Comparison of ENCODE assay signal across 27 mouse cellular contexts in the genomic region with DNA sequence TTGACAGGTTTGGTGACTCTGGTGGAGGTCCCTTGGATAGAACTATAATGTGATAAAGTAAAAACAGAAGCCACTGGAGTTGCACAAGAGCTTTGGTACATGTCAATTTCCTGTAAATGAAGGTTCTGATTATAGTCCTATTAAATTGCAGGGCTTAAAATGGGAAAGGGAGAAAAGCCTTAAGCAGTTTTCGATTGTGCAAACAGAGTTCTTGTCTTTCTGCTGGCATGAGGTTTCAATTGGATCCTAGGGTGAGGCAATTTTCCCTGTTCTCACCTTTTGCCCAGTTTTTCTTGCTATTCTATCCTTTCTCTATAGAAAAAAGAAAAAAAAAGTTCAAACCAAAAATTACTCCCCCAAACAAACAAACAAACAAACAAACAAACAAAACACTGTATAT. TPM values are rescaled to one million over a fixed set of nuclear protein-coding genes. Genes with fewer than 3 reads are reported as not detected.
DNase-seq lines count a peak whose midpoint lies in the region; ATAC-seq lines count a peak whose summit lies in the region.
"Had no signal": no experiment of that assay in that cellular context is flagged by ENCODE, and none has a peak within 500 bp of the region (broad histone marks: within the 10 kb centered on the region; RNA-seq: fewer than 3 reads in every experiment).

No protein-coding gene starts in this region.

- ATAC-seq in embryonic facial prominence, embryonic 14.5 days (ENCODE audit: low read depth), result no peak
- ATAC-seq: activated CD4-positive, CD25-positive, alpha-beta regulatory T cell, adult 4 months; CD4-positive, CD25-positive, alpha-beta regulatory T cell, adult 4 months; Patski had no signal

- H3K9me3 ChIP-seq in embryonic facial prominence, embryonic 14.5 days (ENCODE audit: control insufficient read depth, low read length), result no peaks in the 10 kb centered on the region
- no peaks in the 10 kb centered on the region for H3K9me3 ChIP-seq in embryonic facial prominence, embryonic 10.5 days
- H3K9me3 ChIP-seq: G1E had no signal

- 46% methylated on average over 1 of the region's 1 CpGs for WGBS in embryonic facial prominence, embryonic 14.5 days
- WGBS in embryonic facial prominence, embryonic 10.5 days, result 76% methylated on average over 1 of the region's 1 CpGs

- no peak overlapping the region for H3K9ac ChIP-seq in embryonic facial prominence, embryonic 14.5 days (ENCODE audit: low read depth, low read length)

- no peak overlapping the region for H3K27ac ChIP-seq in embryonic facial prominence, embryonic 14.5 days (replicated peaks; ENCODE audit: low read depth, low read length)
- no peak overlapping the region for H3K27ac ChIP-seq in embryonic facial prominence, embryonic 10.5 days (replicated peaks)

- no peaks in the 10 kb centered on the region for H3K36me3 ChIP-seq in embryonic facial prominence, embryonic 14.5 days (ENCODE audit: control insufficient read depth, insufficient read depth, low read length)
- no peaks in the 10 kb centered on the region for H3K36me3 ChIP-seq in embryonic facial prominence, embryonic 10.5 days (replicated peaks)
- H3K36me3 ChIP-seq: G1E had no signal

- no peaks in the 10 kb centered on the region for H3K27me3 ChIP-seq in embryonic facial prominence, embryonic 14.5 days (replicated peaks; ENCODE audit: control insufficient read depth, insufficient read depth, low read length)
- no peaks in the 10 kb centered on the region for H3K27me3 ChIP-seq in embryonic facial prominence, embryonic 10.5 days (replicated peaks; ENCODE audit: low read depth, poor library complexity, severe bottlenecking)
- H3K27me3 ChIP-seq: CH12.LX had no signal

- DNase-seq in embryonic facial prominence, embryonic 14.5 days (ENCODE audit: low spot score), result peak; percentile 11
- no peak for DNase-seq in embryonic facial prominence, embryonic 10.5 days (ENCODE audit: low spot score)
- peak; percentile 59 for DNase-seq in adipocyte (ENCODE audit: low spot score)
- peak; percentile 87 for DNase-seq in fat pad, adult 2 months (ENCODE audit: extremely low read depth, low read depth, low spot score)
- DNase-seq in testis, postnatal 14 days (ENCODE audit: low spot score), result no peak
- no peak for DNase-seq in adrenal gland, postnatal 10 days
- DNase-seq: adrenal gland, adult 2 months; adrenal gland, adult 8-10 months; adrenal gland, postnatal 14 days; adrenal gland, postnatal 25 days; adrenal gland, postnatal 36 days; B cell, adult 2 months; cerebellum, adult 11 months; cerebellum, adult 11-12 months; cerebellum, adult 18-20 months; cerebellum, adult 2 months; cerebellum, adult 8-10 months had no signal

- no peak overlapping the region for H3K4me3 ChIP-seq in embryonic facial prominence, embryonic 14.5 days (ENCODE audit: low read depth, low read length)
- no peak overlapping the region for H3K4me3 ChIP-seq in embryonic facial prominence, embryonic 10.5 days

- no peaks in the 10 kb centered on the region for H3K4me1 ChIP-seq in embryonic facial prominence, embryonic 14.5 days (ENCODE audit: control insufficient read depth, insufficient read depth, low read length)
- no peaks in the 10 kb centered on the region for H3K4me1 ChIP-seq in embryonic facial prominence, embryonic 10.5 days

- no peak overlapping the region for H3K4me2 ChIP-seq in embryonic facial prominence, embryonic 14.5 days (ENCODE audit: low read depth, low read length)

RNA-seq across cellular contexts. Expression of gene Lelp1, which starts 34.3 kb away (rescaled TPM):
- polyA plus RNA-seq in embryonic facial prominence, embryonic 14.5 days (2014; fragmentation: Nextera tagmentation; extraction: Ambion mirVana), result not detected in 2 replicates
- not detected in 2 replicates for polyA plus RNA-seq in embryonic facial prominence, embryonic 10.5 days (2016; fragmentation: Nextera tagmentation; extraction: Ambion mirVana)
- total RNA-seq in adrenal gland, postnatal 10 days (2021), result not detected
- total RNA-seq: adrenal gland, adult 18-20 months; adrenal gland, adult 2 months; adrenal gland, adult 8-10 months; adrenal gland, postnatal 14 days; adrenal gland, postnatal 25 days; adrenal gland, postnatal 36 days; adrenal gland, postnatal 4 days; CH12.LX; ES-E14; G1E; MEL had no signal
- polyA plus RNA-seq: activated CD4-positive, CD25-positive, alpha-beta regulatory T cell, adult 4 months; adrenal gland, adult 2 months; brain, embryonic 14.5 days; CD4-positive, CD25-positive, alpha-beta regulatory T cell, adult 4 months; cerebellum, adult 2 months; G1E; Patski had no signal

RNA-seq across cellular contexts. Expression of gene Sprr2a1, which starts 38.7 kb away (rescaled TPM):
- not detected in 2 replicates for polyA plus RNA-seq in embryonic facial prominence, embryonic 14.5 days (2014; fragmentation: Nextera tagmentation; extraction: Ambion mirVana)
- not detected in 2 replicates for polyA plus RNA-seq in embryonic facial prominence, embryonic 10.5 days (2016; fragmentation: Nextera tagmentation; extraction: Ambion mirVana)
- not detected for total RNA-seq in adrenal gland, postnatal 10 days (2021)
- total RNA-seq: adrenal gland, adult 18-20 months; adrenal gland, adult 2 months; adrenal gland, adult 8-10 months; adrenal gland, postnatal 14 days; adrenal gland, postnatal 25 days; adrenal gland, postnatal 36 days; adrenal gland, postnatal 4 days; CH12.LX; ES-E14; G1E; MEL had no signal
- polyA plus RNA-seq: activated CD4-positive, CD25-positive, alpha-beta regulatory T cell, adult 4 months; adrenal gland, adult 2 months; CD4-positive, CD25-positive, alpha-beta regulatory T cell, adult 4 months; cerebellum, adult 2 months; G1E; Patski had no signal

RNA-seq across cellular contexts. Expression of gene Sprr2a2, which starts 38.8 kb away (rescaled TPM):
- 4.6 and 6.2 TPM in 2 replicates for polyA plus RNA-seq in embryonic facial prominence, embryonic 14.5 days (2014; fragmentation: Nextera tagmentation; extraction: Ambion mirVana)
- not detected in 2 replicates for polyA plus RNA-seq in embryonic facial prominence, embryonic 10.5 days (2016; fragmentation: Nextera tagmentation; extraction: Ambion mirVana)
- not detected for total RNA-seq in adrenal gland, postnatal 10 days (2021)
- total RNA-seq: adrenal gland, adult 18-20 months; adrenal gland, adult 2 months; adrenal gland, adult 8-10 months; adrenal gland, postnatal 14 days; adrenal gland, postnatal 25 days; adrenal gland, postnatal 36 days; adrenal gland, postnatal 4 days; CH12.LX had no signal
- polyA plus RNA-seq: activated CD4-positive, CD25-positive, alpha-beta regulatory T cell, adult 4 months; CD4-positive, CD25-positive, alpha-beta regulatory T cell, adult 4 months; G1E had no signal

RNA-seq across cellular contexts. Expression of gene Prr9, which starts 53.1 kb away (rescaled TPM):
- 1.2 and 7.7 TPM in 2 replicates for polyA plus RNA-seq in embryonic facial prominence, embryonic 14.5 days (2014; fragmentation: Nextera tagmentation; extraction: Ambion mirVana)
- not detected in 2 replicates for polyA plus RNA-seq in embryonic facial prominence, embryonic 10.5 days (2016; fragmentation: Nextera tagmentation; extraction: Ambion mirVana)
- total RNA-seq in adrenal gland, postnatal 10 days (2021), result not detected
- total RNA-seq: adrenal gland, adult 18-20 months; adrenal gland, adult 2 months; adrenal gland, adult 8-10 months; adrenal gland, postnatal 14 days; adrenal gland, postnatal 25 days; adrenal gland, postnatal 36 days; adrenal gland, postnatal 4 days; CH12.LX; ES-E14; MEL had no signal
- polyA plus RNA-seq: adrenal gland, adult 2 months; brain, embryonic 14.5 days; CD4-positive, CD25-positive, alpha-beta regulatory T cell, adult 4 months; cerebellum, adult 2 months; G1E; Patski had no signal

Comparison
In these comparisons a context has a peak if more than half of its experiments do, and no peak if none do; other contexts are left out.
1. DNase-seq: peak in embryonic facial prominence, embryonic 14.5 days (single experiment), adipocyte (single experiment) and fat pad, adult 2 months (single experiment); none in embryonic facial prominence, embryonic 10.5 days (single experiment), testis, postnatal 14 days (single experiment) and adrenal gland, postnatal 10 days (single experiment).